Mouse (Mus musculus): ENCODE measurements around the gene Pms1.

DNA sequence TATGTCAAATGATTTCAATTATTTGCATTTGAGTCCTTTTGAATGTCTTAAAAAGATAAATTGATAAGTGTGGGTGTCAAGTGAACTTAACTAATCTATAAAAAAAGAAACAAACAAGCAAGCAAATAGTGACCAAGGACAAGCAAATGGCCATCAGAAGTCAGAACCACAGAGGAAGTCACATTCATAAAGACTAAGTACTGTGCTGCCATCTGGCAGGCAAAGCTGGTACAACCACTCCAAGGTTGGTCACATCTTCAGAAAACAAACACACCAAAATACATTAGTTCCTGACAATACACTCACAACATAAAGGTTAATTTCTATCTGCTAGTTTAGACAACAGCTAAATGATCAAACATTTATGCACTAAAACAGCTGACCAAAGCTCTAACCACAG is 24.2 kb downstream of the Pms1 start:
- TF ChIP-seq GATA1 (IDR thresholded peaks at IDR 0.05; ENCODE audit: borderline replicate concordance, low read length) = no peak
- no peak for TF ChIP-seq FLI1 (IDR thresholded peaks at IDR 0.05; ENCODE audit: low read length)

All from megakaryocyte, embryonic 14.5 days (primary cell).